Mouse (Mus musculus): Measurements from ENCODE around the gene Reps2. TPM values are rescaled to one million over a fixed set of nuclear protein-coding genes. Genes with fewer than 3 reads are reported as not detected.

The Reps2 gene
- total and polyA plus RNA-seq, 2 experiments, result 3.0 to 18.5 TPM

GRCm38 (mm10) chrX:162660182-162660581 is 16.7 kb upstream of the Reps2 start:
- no peaks in the 10 kb centered on the region for H3K27me3 ChIP-seq (ENCODE audit: control insufficient read depth, insufficient read depth, low read length)
- H3K4me3 ChIP-seq (ENCODE audit: insufficient read depth, low read depth, low read length), result no peak overlapping the region
- H3K27ac ChIP-seq (replicated peaks; ENCODE audit: insufficient read depth, low read depth, low read length), result no peak overlapping the region
- DNase-seq (ENCODE audit: extremely low read depth, low read depth, low spot score), result no peak
- no peaks in the 10 kb centered on the region for H3K79me2 ChIP-seq (ENCODE audit: control insufficient read depth, insufficient read depth, low read length)
- TF ChIP-seq CTCF (IDR thresholded peaks at IDR 0.05; ENCODE audit: low read depth, low read length) (no peak), POLR2A (IDR thresholded peaks at IDR 0.05; ENCODE audit: extremely low read depth, insufficient read depth, low read length) (no peak)
- H3K9ac ChIP-seq (ENCODE audit: low read depth, low read length), result no peak overlapping the region
- H3K36me3 ChIP-seq (ENCODE audit: control insufficient read depth, insufficient read depth, low read length), result no peaks in the 10 kb centered on the region
- WGBS, result 88% methylated on average over 1 of the region's 1 CpGs
- no peaks in the 10 kb centered on the region for H3K4me1 ChIP-seq (ENCODE audit: control insufficient read depth, insufficient read depth, low read length)

- Histone ChIP-seq H3K27ac (replicated peaks; ENCODE audit: insufficient read depth, low read depth, low read length) (no peak overlapping the region), H3K4me3 (ENCODE audit: insufficient read depth, low read depth, low read length) (no peak overlapping the region), H3K36me3 (ENCODE audit: control insufficient read depth, insufficient read depth, low read length) (no peaks in the 10 kb centered on the region), H3K27me3 (ENCODE audit: control insufficient read depth, insufficient read depth, low read length) (no peaks in the 10 kb centered on the region), H3K79me2 (ENCODE audit: control insufficient read depth, insufficient read depth, low read length) (no peaks in the 10 kb centered on the region), H3K9ac (ENCODE audit: low read depth, low read length) (no peak overlapping the region), H3K4me1 (ENCODE audit: control insufficient read depth, insufficient read depth, low read length) (no peaks in the 10 kb centered on the region)
- 62% methylated on average over 7 of the region's 7 CpGs for WGBS
- no peak for DNase-seq (ENCODE audit: extremely low read depth, low read depth, low spot score)
- no peak for TF ChIP-seq POLR2A (IDR thresholded peaks at IDR 0.05; ENCODE audit: extremely low read depth, insufficient read depth, low read length)
- no peak for TF ChIP-seq CTCF (IDR thresholded peaks at IDR 0.05; ENCODE audit: low read depth, low read length)
Observed at GRCm38 (mm10) chrX:162653518-162653917, 10.1 kb upstream of the Reps2 start.

GRCm38 (mm10) chrX:162652445-162652844 is 9.0 kb upstream of the Reps2 start:
- H3K36me3 ChIP-seq (ENCODE audit: control insufficient read depth, insufficient read depth, low read length), result no peaks in the 10 kb centered on the region
- TF ChIP-seq POLR2A (IDR thresholded peaks at IDR 0.05; ENCODE audit: extremely low read depth, insufficient read depth, low read length) (no peak), CTCF (IDR thresholded peaks at IDR 0.05; ENCODE audit: low read depth, low read length) (no peak)
- no peaks in the 10 kb centered on the region for H3K27me3 ChIP-seq (ENCODE audit: control insufficient read depth, insufficient read depth, low read length)
- H3K9ac ChIP-seq (ENCODE audit: low read depth, low read length), result no peak overlapping the region
- H3K4me3 ChIP-seq (ENCODE audit: insufficient read depth, low read depth, low read length), result no peak overlapping the region
- H3K4me1 ChIP-seq (ENCODE audit: control insufficient read depth, insufficient read depth, low read length), result no peaks in the 10 kb centered on the region
- 92% methylated on average over 3 of the region's 3 CpGs for WGBS
- no peaks in the 10 kb centered on the region for H3K79me2 ChIP-seq (ENCODE audit: control insufficient read depth, insufficient read depth, low read length)
- no peak for DNase-seq (ENCODE audit: extremely low read depth, low read depth, low spot score)
- no peak overlapping the region for H3K27ac ChIP-seq (replicated peaks; ENCODE audit: insufficient read depth, low read depth, low read length)

GRCm38 (mm10) chrX:162651125-162651524 is 7.7 kb upstream of the Reps2 start:
- H3K36me3 ChIP-seq (ENCODE audit: control insufficient read depth, insufficient read depth, low read length), result no peaks in the 10 kb centered on the region
- no peak overlapping the region for H3K4me3 ChIP-seq (ENCODE audit: insufficient read depth, low read depth, low read length)
- no peak for DNase-seq (ENCODE audit: extremely low read depth, low read depth, low spot score)
- H3K9ac ChIP-seq (ENCODE audit: low read depth, low read length), result no peak overlapping the region
- no peaks in the 10 kb centered on the region for H3K4me1 ChIP-seq (ENCODE audit: control insufficient read depth, insufficient read depth, low read length)
- H3K79me2 ChIP-seq (ENCODE audit: control insufficient read depth, insufficient read depth, low read length), result no peaks in the 10 kb centered on the region
- no peak for TF ChIP-seq CTCF (IDR thresholded peaks at IDR 0.05; ENCODE audit: low read depth, low read length)
- TF ChIP-seq POLR2A (IDR thresholded peaks at IDR 0.05; ENCODE audit: extremely low read depth, insufficient read depth, low read length), result no peak
- no peaks in the 10 kb centered on the region for H3K27me3 ChIP-seq (ENCODE audit: control insufficient read depth, insufficient read depth, low read length)
- no peak overlapping the region for H3K27ac ChIP-seq (replicated peaks; ENCODE audit: insufficient read depth, low read depth, low read length)

- no peak for DNase-seq (ENCODE audit: extremely low read depth, low read depth, low spot score)
- 0% methylated on average over 2 of the region's 4 CpGs for WGBS
- Histone ChIP-seq H3K4me3 (ENCODE audit: insufficient read depth, low read depth, low read length) (peak overlapping the region; percentile 22; the same call in 1 of the 2 replicates), H3K27ac (replicated peaks; ENCODE audit: insufficient read depth, low read depth, low read length) (no peak overlapping the region), H3K9ac (ENCODE audit: low read depth, low read length) (no peak overlapping the region), H3K4me1 (ENCODE audit: control insufficient read depth, insufficient read depth, low read length) (no peaks in the 10 kb centered on the region; the same call in 1 of the 2 replicates), H3K79me2 (ENCODE audit: control insufficient read depth, insufficient read depth, low read length) (no peaks in the 10 kb centered on the region; the same call in 1 of the 2 replicates), H3K27me3 (ENCODE audit: control insufficient read depth, insufficient read depth, low read length) (no peaks in the 10 kb centered on the region), H3K36me3 (ENCODE audit: control insufficient read depth, insufficient read depth, low read length) (no peaks in the 10 kb centered on the region)
- TF ChIP-seq POLR2A (IDR thresholded peaks at IDR 0.05; ENCODE audit: extremely low read depth, insufficient read depth, low read length) (no peak), CTCF (IDR thresholded peaks at IDR 0.05; ENCODE audit: low read depth, low read length) (no peak)
Observed at GRCm38 (mm10) chrX:162643789-162644092, 292 bp upstream of the Reps2 start.

- TF ChIP-seq POLR2A (IDR thresholded peaks at IDR 0.05; ENCODE audit: extremely low read depth, insufficient read depth, low read length) (no peak), CTCF (IDR thresholded peaks at IDR 0.05; ENCODE audit: low read depth, low read length) (no peak)
- no peaks in the 10 kb centered on the region for H3K36me3 ChIP-seq (ENCODE audit: control insufficient read depth, insufficient read depth, low read length)
- peak overlapping the region; percentile 76 for H3K27ac ChIP-seq (replicated peaks; ENCODE audit: insufficient read depth, low read depth, low read length)
- no peaks in the 10 kb centered on the region for H3K27me3 ChIP-seq (ENCODE audit: control insufficient read depth, insufficient read depth, low read length)
- no peaks in the 10 kb centered on the region; the same call in 1 of the 2 replicates for H3K4me1 ChIP-seq (ENCODE audit: control insufficient read depth, insufficient read depth, low read length)
- peak; percentile 87 for DNase-seq (ENCODE audit: extremely low read depth, low read depth, low spot score)
- H3K9ac ChIP-seq (ENCODE audit: low read depth, low read length), result peak overlapping the region; percentile 82
- H3K4me3 ChIP-seq (ENCODE audit: insufficient read depth, low read depth, low read length), result peak overlapping the region; percentile 88
- no peaks in the 10 kb centered on the region; the same call in 1 of the 2 replicates for H3K79me2 ChIP-seq (ENCODE audit: control insufficient read depth, insufficient read depth, low read length)
- WGBS, result 18% methylated on average over 11 of the region's 11 CpGs
Observed at GRCm38 (mm10) chrX:162642402-162643090, 903 bp downstream of the Reps2 start.
